Mouse (Mus musculus): ENCODE results near the gene Lama2.
A peak's percentile ranks its signal among the peaks of the same experiment; 100 is the strongest.

The Lama2 gene

GRCm38 (mm10) chr10:27619658-27620057, at the start of gene Lama2:
Lama2 (minus strand) TSS chr10:27619758.
- DNase-seq (ENCODE audit: low spot score in 2 of 2): no peak

- DNase-seq (ENCODE audit: low spot score in 2 of 2): no peak
Measured at GRCm38 (mm10) chr10:27664391-27664790, 44.8 kb upstream of the Lama2 start.

- DNase-seq (ENCODE audit: low spot score in 2 of 2): no peak
Measured at GRCm38 (mm10) chr10:27663396-27663795, 43.8 kb upstream of the Lama2 start.

- no peak for DNase-seq (ENCODE audit: low spot score in 2 of 2)
Measured at GRCm38 (mm10) chr10:27654164-27654563, 34.6 kb upstream of the Lama2 start.

- DNase-seq (ENCODE audit: low spot score in 2 of 2): no peak
Measured at GRCm38 (mm10) chr10:27652694-27653335, 33.3 kb upstream of the Lama2 start.

- DNase-seq (ENCODE audit: low spot score in 2 of 2): no peak
Measured at GRCm38 (mm10) chr10:27635721-27636120, 16.2 kb upstream of the Lama2 start.

GRCm38 (mm10) chr10:27631002-27631401, 11.4 kb upstream of the Lama2 start:
- DNase-seq (ENCODE audit: low spot score in 2 of 2): no peak

GRCm38 (mm10) chr10:27621697-27622449, 2.3 kb upstream of the Lama2 start:
- DNase-seq (ENCODE audit: low spot score in 2 of 2): no peak

GRCm38 (mm10) chr10:27617522-27618020, 2.0 kb downstream of the Lama2 start:
- DNase-seq (ENCODE audit: low spot score in 2 of 2): no peak

- peak in 1 of 2 experiments; percentile 12 for DNase-seq (ENCODE audit: low spot score in 2 of 2)
Measured at GRCm38 (mm10) chr10:27616641-27617415, 2.7 kb downstream of the Lama2 start.

GRCm38 (mm10) chr10:27595675-27596074, 23.9 kb downstream of the Lama2 start:
- DNase-seq (ENCODE audit: low spot score in 2 of 2): no peak

- no peak for DNase-seq (ENCODE audit: low spot score in 2 of 2)
Measured at GRCm38 (mm10) chr10:27533217-27533616, 86.3 kb downstream of the Lama2 start.

- no peak for DNase-seq (ENCODE audit: low spot score in 2 of 2)
Measured at GRCm38 (mm10) chr10:27508847-27509459, 110.6 kb downstream of the Lama2 start.

- no peak for DNase-seq (ENCODE audit: low spot score in 2 of 2)
Measured at GRCm38 (mm10) chr10:27500863-27501262, 118.7 kb downstream of the Lama2 start.

- no peak for DNase-seq (ENCODE audit: low spot score in 2 of 2)
Measured at GRCm38 (mm10) chr10:27488452-27488851, 131.1 kb downstream of the Lama2 start.

GRCm38 (mm10) chr10:27484041-27484440, 135.5 kb downstream of the Lama2 start:
- DNase-seq (ENCODE audit: low spot score in 2 of 2): no peak

GRCm38 (mm10) chr10:27475540-27475939, 144.0 kb downstream of the Lama2 start:
- no peak for DNase-seq (ENCODE audit: low spot score in 2 of 2)

- DNase-seq (ENCODE audit: low spot score in 2 of 2): no peak
Measured at GRCm38 (mm10) chr10:27468274-27468673, 151.3 kb downstream of the Lama2 start.

GRCm38 (mm10) chr10:27413583-27414465, 205.7 kb downstream of the Lama2 start:
- no peak for DNase-seq (ENCODE audit: low spot score in 2 of 2)

- no peak for DNase-seq (ENCODE audit: low spot score in 2 of 2)
Measured at GRCm38 (mm10) chr10:27390753-27391152, 228.8 kb downstream of the Lama2 start.

GRCm38 (mm10) chr10:27387531-27387930, 232.0 kb downstream of the Lama2 start:
- no peak for DNase-seq (ENCODE audit: low spot score in 2 of 2)
